Mouse (Mus musculus) testis, adult 2 months (tissue): ENCODE results near the gene Ppp2r1b.

Experiments used
- CTCF ChIP-seq: fragments of 200-500 bp; IDR thresholded peaks from 2 replicates; pipeline ENCODE4 v1.5.1; 2012; ENCODE audit warnings: low read depth, mild to moderate bottlenecking, inconsistent platforms, low read length, moderate library complexity; ENCODE audit not compliant: control insufficient read depth, insufficient read depth, insufficient replicate concordance
- POLR2A ChIP-seq: fragments of 200-500 bp; IDR thresholded peaks from 2 replicates; pipeline ENCODE4 v1.6.1; 2012; ENCODE audit warnings: low read depth, mild to moderate bottlenecking, inconsistent platforms, low read length, moderate library complexity; ENCODE audit not compliant: control insufficient read depth

DNA sequence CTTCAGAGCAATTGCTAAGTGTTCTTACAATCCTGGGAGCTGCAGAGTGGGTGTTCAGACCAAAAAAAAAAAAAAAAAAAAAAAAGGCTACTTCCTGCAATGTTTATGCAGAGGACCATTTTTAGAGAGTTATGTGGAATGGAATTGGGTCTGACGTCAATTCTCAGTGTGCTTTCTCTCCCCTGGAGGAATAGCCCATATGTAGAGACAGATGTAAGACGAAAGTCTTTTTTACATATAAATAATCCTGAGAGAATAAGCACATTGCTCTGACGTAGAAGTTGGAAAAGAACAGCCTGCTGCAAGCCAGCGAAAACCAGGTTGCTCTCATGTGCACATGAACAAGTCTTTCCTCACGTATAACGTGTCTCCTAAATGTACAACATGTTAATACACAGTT is 25.4 kb upstream of the Ppp2r1b start:
- no peak for TF ChIP-seq CTCF
- TF ChIP-seq POLR2A: no peak
